Mouse (Mus musculus): ENCODE measurements around the gene Olfr1056. TPM values are rescaled to one million over a fixed set of nuclear protein-coding genes. Genes with fewer than 3 reads are reported as not detected.
"Not testable (repeated sequence)": the region's sequence is repeated elsewhere in the genome, so short reads cannot be mapped to it uniquely, and the experiment has no call there.

Olfr1056 gene
- polyA plus RNA-seq (2015; fragmentation: Nextera tagmentation; extraction: Ambion mirVana), result not detected in 2 replicates

DNA sequence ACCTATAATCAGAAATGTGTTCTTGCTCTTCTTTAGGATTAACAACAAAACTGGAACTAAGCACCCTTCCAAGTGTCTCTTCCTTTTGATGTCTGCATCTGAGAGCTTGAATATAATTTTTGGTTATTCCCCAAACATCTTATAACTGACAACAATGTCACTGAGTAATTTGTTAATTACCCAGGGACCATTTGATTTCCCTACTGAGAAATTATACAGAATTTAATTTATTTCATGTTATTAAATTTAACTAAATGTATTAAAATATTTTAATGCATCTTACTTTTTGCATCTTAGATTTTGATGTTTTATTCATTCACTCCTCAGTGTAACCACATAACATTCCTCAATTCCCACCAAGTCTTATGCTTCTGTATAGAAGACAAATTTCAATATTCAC is at the start of gene Olfr1056:
Gene Olfr1056, minus strand, starts transcription at position 101 of the 400 bp plus-strand sequence.
- Histone ChIP-seq H3K4me1 (no peaks in the 10 kb centered on the region), H3K27me3 (no peaks in the 10 kb centered on the region), H3K9ac (replicated peaks) (no peak within 1 kb of the TSS), H3K9me3 (no peaks in the 10 kb centered on the region), H3K4me2 (replicated peaks) (no peak within 1 kb of the TSS), H3K27ac (replicated peaks) (no peak within 1 kb of the TSS), H3K4me3 (no peak within 1 kb of the TSS), H3K36me3 (no peaks in the 10 kb centered on the region)
- ATAC-seq (replicated peaks), result no peak

DNA sequence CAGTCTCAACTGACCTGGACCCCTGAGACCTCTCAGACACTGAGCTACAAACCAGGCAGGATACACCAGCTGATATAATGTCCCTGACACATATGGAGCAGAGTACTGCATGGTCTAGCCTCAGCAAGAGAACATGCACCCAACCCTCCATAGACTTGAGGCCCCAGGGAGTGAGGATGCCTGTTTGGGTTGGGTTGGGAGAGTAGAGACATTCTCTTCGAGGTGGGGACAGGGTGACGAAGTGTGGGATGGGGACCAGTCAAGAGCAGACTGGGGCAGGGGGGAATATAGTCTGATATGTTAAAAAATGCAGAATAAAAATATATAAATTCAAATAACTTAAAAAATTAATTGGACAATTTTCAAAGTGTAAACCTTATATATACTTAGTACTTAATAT is 32.8 kb upstream of the Olfr1056 start:
- WGBS, result 83% methylated on average over 2 of the region's 2 CpGs
- H3K27ac ChIP-seq (replicated peaks), result no peak overlapping the region
- no peaks in the 10 kb centered on the region for H3K27me3 ChIP-seq
- no peak for ATAC-seq (replicated peaks)
- H3K9me3 ChIP-seq, result no peaks in the 10 kb centered on the region
- H3K4me2 ChIP-seq (replicated peaks), result no peak overlapping the region
- no peaks in the 10 kb centered on the region for H3K4me1 ChIP-seq
- no peak overlapping the region for H3K9ac ChIP-seq (replicated peaks)
- no peak overlapping the region for H3K4me3 ChIP-seq
- H3K36me3 ChIP-seq, result no peaks in the 10 kb centered on the region

DNA sequence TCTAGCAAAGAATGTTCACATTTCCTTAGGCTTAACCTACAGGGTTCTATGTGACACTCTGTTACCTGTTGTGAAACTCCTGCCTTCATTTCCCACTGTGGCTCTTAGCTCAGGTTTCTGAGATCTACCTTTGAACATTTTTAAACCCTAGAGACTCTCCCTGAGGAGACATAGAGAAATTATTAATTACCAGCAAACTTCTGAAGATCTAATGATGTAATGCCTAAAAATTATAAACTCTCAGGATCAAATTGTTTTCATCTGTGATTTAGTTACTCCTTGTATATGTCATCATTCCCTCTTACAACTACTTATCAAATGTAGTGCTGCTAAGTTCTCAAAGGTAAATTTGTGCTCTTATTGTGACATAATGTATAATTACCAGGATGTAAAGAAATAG is 26.2 kb upstream of the Olfr1056 start, which contains the start of gene Olfr1058:
Gene Olfr1058, minus strand, starts transcription at position 101 of the 400 bp plus-strand sequence.
- H3K36me3 ChIP-seq; H3K4me2 ChIP-seq (replicated peaks); H3K4me1 ChIP-seq; H3K27me3 ChIP-seq; H3K27ac ChIP-seq (replicated peaks); H3K9ac ChIP-seq (replicated peaks); H3K4me3 ChIP-seq; ATAC-seq (replicated peaks); H3K9me3 ChIP-seq: not testable (repeated sequence)

DNA sequence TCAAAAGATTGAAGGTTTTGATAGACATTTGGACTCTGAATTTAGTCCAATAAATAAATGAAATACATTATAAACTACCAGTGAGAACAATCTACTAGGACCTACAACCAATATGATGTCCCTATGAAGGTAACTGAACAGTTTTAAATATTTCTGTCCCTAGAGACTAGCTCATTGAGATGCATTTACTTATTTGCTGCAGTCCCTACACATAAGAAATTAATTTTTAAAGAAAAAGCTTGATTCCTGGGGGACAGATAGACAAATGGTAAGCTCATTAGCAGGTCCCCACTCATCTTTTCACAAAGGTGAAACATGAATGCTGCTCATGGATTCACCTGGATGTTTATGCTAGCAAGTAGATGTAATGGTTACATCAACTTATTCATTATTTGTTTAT is 16.0 kb upstream of the Olfr1056 start, which contains the start of gene Olfr1057:
Gene Olfr1057, minus strand, starts transcription at position 101 of the 400 bp plus-strand sequence.
- H3K4me1 ChIP-seq, result no peaks in the 10 kb centered on the region
- ATAC-seq (replicated peaks), result no peak

GRCm38 (mm10) chr2:86366342-86366741 is 4.1 kb upstream of the Olfr1056 start:
- H3K36me3 ChIP-seq; H3K9me3 ChIP-seq; H3K4me2 ChIP-seq (replicated peaks); H3K27ac ChIP-seq (replicated peaks); ATAC-seq (replicated peaks); H3K4me1 ChIP-seq; H3K9ac ChIP-seq (replicated peaks); H3K4me3 ChIP-seq; H3K27me3 ChIP-seq: not testable (repeated sequence)
- WGBS, result 71% methylated on average over 2 of the region's 6 CpGs

More for the DNA sequence above, 16.0 kb upstream of the Olfr1056 start, which contains the start of gene Olfr1057:
- no peaks in the 10 kb centered on the region for H3K27me3 ChIP-seq
- H3K4me2 ChIP-seq (replicated peaks), result no peak within 1 kb of the TSS
- no peaks in the 10 kb centered on the region for H3K36me3 ChIP-seq
- H3K9me3 ChIP-seq, result no peaks in the 10 kb centered on the region
- H3K9ac ChIP-seq (replicated peaks), result no peak within 1 kb of the TSS
- no peak within 1 kb of the TSS for H3K27ac ChIP-seq (replicated peaks)
- H3K4me3 ChIP-seq, result no peak within 1 kb of the TSS

GRCm38 (mm10) chr2:86351751-86352150 is 10.5 kb downstream of the Olfr1056 start:
- ATAC-seq (replicated peaks); H3K4me3 ChIP-seq; H3K9me3 ChIP-seq; H3K27me3 ChIP-seq; H3K36me3 ChIP-seq; H3K9ac ChIP-seq (replicated peaks); H3K27ac ChIP-seq (replicated peaks); H3K4me2 ChIP-seq (replicated peaks); H3K4me1 ChIP-seq: not testable (repeated sequence)
- 73% methylated on average over 1 of the region's 1 CpGs for WGBS

DNA sequence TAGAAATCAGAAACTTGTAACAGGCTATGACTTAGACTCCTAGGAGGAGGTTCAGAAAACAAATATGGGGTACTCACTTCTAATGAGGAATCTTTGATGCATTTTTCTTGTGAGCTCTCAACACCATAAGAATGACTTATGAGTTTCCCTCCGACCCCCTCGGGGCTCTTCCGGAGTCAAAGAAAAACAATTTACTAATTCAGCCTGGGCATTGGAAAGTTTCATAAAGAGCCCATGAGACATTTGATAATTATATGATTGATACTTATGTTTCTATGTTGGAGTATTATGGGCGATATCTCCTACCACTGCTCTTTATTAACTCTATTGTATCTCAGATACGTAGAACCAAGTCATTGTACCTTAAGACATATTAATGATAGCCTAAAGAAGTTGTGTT is 12.1 kb downstream of the Olfr1056 start, which contains the start of gene Olfr1055:
Gene Olfr1055, minus strand, starts transcription at position 101 of the 400 bp plus-strand sequence.
- H3K4me2 ChIP-seq (replicated peaks), result no peak within 1 kb of the TSS
- H3K4me1 ChIP-seq, result no peaks in the 10 kb centered on the region
- no peak for ATAC-seq (replicated peaks)
- H3K36me3 ChIP-seq, result no peaks in the 10 kb centered on the region
- H3K9me3 ChIP-seq, result no peaks in the 10 kb centered on the region
- 93% methylated on average over 5 of the region's 5 CpGs for WGBS
- H3K4me3 ChIP-seq, result no peak within 1 kb of the TSS
- H3K27ac ChIP-seq (replicated peaks), result no peak within 1 kb of the TSS
- no peak within 1 kb of the TSS for H3K9ac ChIP-seq (replicated peaks)
- no peaks in the 10 kb centered on the region for H3K27me3 ChIP-seq

- Histone ChIP-seq H3K4me1 (no peaks in the 10 kb centered on the region), H3K9me3 (no peaks in the 10 kb centered on the region), H3K4me3 (no peak within 1 kb of the TSS), H3K36me3 (no peaks in the 10 kb centered on the region), H3K9ac (replicated peaks) (no peak within 1 kb of the TSS), H3K27me3 (no peaks in the 10 kb centered on the region), H3K27ac (replicated peaks) (no peak within 1 kb of the TSS), H3K4me2 (replicated peaks) (no peak within 1 kb of the TSS)
- 90% methylated on average over 3 of the region's 3 CpGs for whole genome bisulfite sequencing
- ATAC-seq (replicated peaks), result no peak
These were observed 26.9 kb downstream of the Olfr1056 start, which contains the start of gene Olfr1054 for GRCm38 (mm10) chr2:86335333-86335732. Olfr1054 (minus strand) TSS chr2:86335433.

DNA sequence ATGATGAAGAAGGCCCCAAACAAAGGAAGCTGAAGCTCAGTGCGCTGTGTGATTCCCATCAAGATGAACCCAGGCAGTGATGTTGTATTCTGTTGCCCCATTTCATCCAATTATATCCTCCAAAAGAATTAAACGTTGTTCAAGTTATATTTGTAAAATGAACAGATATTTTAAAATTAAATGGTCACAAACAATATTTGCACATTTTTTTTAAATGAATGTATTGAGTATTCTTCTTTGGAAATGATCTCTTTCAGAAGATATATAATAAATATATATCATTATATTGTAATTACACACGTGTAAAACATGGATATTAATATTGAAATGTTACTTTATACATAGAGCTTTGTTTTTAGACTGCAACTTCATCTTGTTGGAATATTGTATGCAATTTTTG is 47.1 kb downstream of the Olfr1056 start, which contains the start of gene Olfr1053:
Gene Olfr1053, minus strand, starts transcription at position 101 of the 400 bp plus-strand sequence.
- Histone ChIP-seq H3K4me2 (replicated peaks) (no peak within 1 kb of the TSS), H3K27ac (replicated peaks) (no peak within 1 kb of the TSS), H3K27me3 (no peaks in the 10 kb centered on the region), H3K9ac (replicated peaks) (no peak within 1 kb of the TSS), H3K4me1 (no peaks in the 10 kb centered on the region), H3K36me3 (no peaks in the 10 kb centered on the region), H3K4me3 (no peak within 1 kb of the TSS), H3K9me3 (no peaks in the 10 kb centered on the region)
- no peak for ATAC-seq (replicated peaks)
- 69% methylated on average over 3 of the region's 3 CpGs for WGBS

Other genes with a start within 250 kb of the Olfr1056 start
- gene Olfr1039, start 226.5 kb downstream of the Olfr1056 start, polyA plus RNA-seq (2015; fragmentation: Nextera tagmentation; extraction: Ambion mirVana), result not detected in 2 replicates
- not detected in 2 replicates for gene Olfr1040, start 215.7 kb downstream of the Olfr1056 start, polyA plus RNA-seq (2015; fragmentation: Nextera tagmentation; extraction: Ambion mirVana)
- not detected in 2 replicates for gene Olfr1042, start 200.6 kb downstream of the Olfr1056 start, polyA plus RNA-seq (2015; fragmentation: Nextera tagmentation; extraction: Ambion mirVana)
- gene Olfr1043, start 194.9 kb downstream of the Olfr1056 start, polyA plus RNA-seq (2015; fragmentation: Nextera tagmentation; extraction: Ambion mirVana), result not detected in 2 replicates
- not detected in 2 replicates for gene Olfr1044, start 184.6 kb downstream of the Olfr1056 start, polyA plus RNA-seq (2015; fragmentation: Nextera tagmentation; extraction: Ambion mirVana)
- gene Olfr52, start 176.8 kb downstream of the Olfr1056 start, polyA plus RNA-seq (2015; fragmentation: Nextera tagmentation; extraction: Ambion mirVana), result not detected in 2 replicates
- gene Olfr1045, start 159.5 kb downstream of the Olfr1056 start, polyA plus RNA-seq (2015; fragmentation: Nextera tagmentation; extraction: Ambion mirVana), result not detected in 2 replicates
- not detected in 2 replicates for gene Olfr1046, start 143.2 kb downstream of the Olfr1056 start, polyA plus RNA-seq (2015; fragmentation: Nextera tagmentation; extraction: Ambion mirVana)
- gene Olfr1047, start 131.1 kb downstream of the Olfr1056 start, polyA plus RNA-seq (2015; fragmentation: Nextera tagmentation; extraction: Ambion mirVana), result not detected in 2 replicates
- not detected in 2 replicates for gene Olfr1048, start 122.2 kb downstream of the Olfr1056 start, polyA plus RNA-seq (2015; fragmentation: Nextera tagmentation; extraction: Ambion mirVana)
- not detected in 2 replicates for gene Olfr1049, start 104.1 kb downstream of the Olfr1056 start, polyA plus RNA-seq (2015; fragmentation: Nextera tagmentation; extraction: Ambion mirVana)
- not detected in 2 replicates for gene Olfr1051, start 83.4 kb downstream of the Olfr1056 start, polyA plus RNA-seq (2015; fragmentation: Nextera tagmentation; extraction: Ambion mirVana)
- not detected in 2 replicates for gene Olfr1052, start 70.0 kb downstream of the Olfr1056 start, polyA plus RNA-seq (2015; fragmentation: Nextera tagmentation; extraction: Ambion mirVana)
- not detected in 2 replicates for gene Olfr1053, start 47.2 kb downstream of the Olfr1056 start, polyA plus RNA-seq (2015; fragmentation: Nextera tagmentation; extraction: Ambion mirVana)
- not detected in 2 replicates for gene Olfr1054, start 27.0 kb downstream of the Olfr1056 start, polyA plus RNA-seq (2015; fragmentation: Nextera tagmentation; extraction: Ambion mirVana)
- not detected in 2 replicates for gene Olfr1055, start 12.2 kb downstream of the Olfr1056 start, polyA plus RNA-seq (2015; fragmentation: Nextera tagmentation; extraction: Ambion mirVana)
- not detected in 2 replicates for gene Olfr1057, start 15.9 kb upstream of the Olfr1056 start, polyA plus RNA-seq (2015; fragmentation: Nextera tagmentation; extraction: Ambion mirVana)
- gene Olfr1058, start 26.1 kb upstream of the Olfr1056 start, polyA plus RNA-seq (2015; fragmentation: Nextera tagmentation; extraction: Ambion mirVana), result not detected in 2 replicates
- gene Olfr1061, start 51.6 kb upstream of the Olfr1056 start, polyA plus RNA-seq (2015; fragmentation: Nextera tagmentation; extraction: Ambion mirVana), result not detected in 2 replicates
- not detected in 2 replicates for gene Olfr1062, start 64.3 kb upstream of the Olfr1056 start, polyA plus RNA-seq (2015; fragmentation: Nextera tagmentation; extraction: Ambion mirVana)
- gene Olfr1065, start 88.1 kb upstream of the Olfr1056 start, polyA plus RNA-seq (2015; fragmentation: Nextera tagmentation; extraction: Ambion mirVana), result not detected in 2 replicates
- not detected in 2 replicates for gene Olfr1066, start 93.8 kb upstream of the Olfr1056 start, polyA plus RNA-seq (2015; fragmentation: Nextera tagmentation; extraction: Ambion mirVana)
- gene Olfr228, start 124.9 kb upstream of the Olfr1056 start, polyA plus RNA-seq (2015; fragmentation: Nextera tagmentation; extraction: Ambion mirVana), result not detected in 2 replicates
- not detected in 2 replicates for gene Olfr1076, start 146.0 kb upstream of the Olfr1056 start, polyA plus RNA-seq (2015; fragmentation: Nextera tagmentation; extraction: Ambion mirVana)
- gene Olfr1079, start 180.0 kb upstream of the Olfr1056 start, polyA plus RNA-seq (2015; fragmentation: Nextera tagmentation; extraction: Ambion mirVana), result not detected in 2 replicates
- not detected in 2 replicates for gene Olfr1080, start 195.8 kb upstream of the Olfr1056 start, polyA plus RNA-seq (2015; fragmentation: Nextera tagmentation; extraction: Ambion mirVana)
- not detected in 2 replicates for gene Olfr1082, start 236.5 kb upstream of the Olfr1056 start, polyA plus RNA-seq (2015; fragmentation: Nextera tagmentation; extraction: Ambion mirVana)

Measured in forebrain, embryonic 15.5 days (tissue).